Mouse (Mus musculus) CH12.LX (cell line): ENCODE results near the gene Spg11.

ENCODE experiments used
- CTCF ChIP-seq, 2 experiments: IDR thresholded peaks in 1 of 2; conservative IDR thresholded peaks in 1 of 2; 2 replicates each; pipeline ENCODE4 v1.5.1; 2011 to 2012; ENCODE audit warnings: low read depth in 2 of 2, low read length in 2 of 2, improper control_type of control experiment in 1 of 2, inconsistent platforms in 1 of 2, mild to moderate bottlenecking in 1 of 2, moderate library complexity in 1 of 2
- GABPA ChIP-seq: IDR thresholded peaks from 2 replicates; pipeline ENCODE4 v1.6.1; 2012; ENCODE audit warnings: low read depth, low read length, improper control_type of control experiment, inconsistent platforms; ENCODE audit not compliant: insufficient replicate concordance
- MAFK ChIP-seq: IDR thresholded peaks from 2 replicates; pipeline ENCODE4 v1.6.1; 2011; ENCODE audit warnings: low read length, improper control_type of control experiment; ENCODE audit not compliant: insufficient replicate concordance
- MAX ChIP-seq: IDR thresholded peaks from 2 replicates; pipeline ENCODE4 v1.6.1; 2011; ENCODE audit warnings: low read length, improper control_type of control experiment
- NELFE ChIP-seq: IDR thresholded peaks from 2 replicates; pipeline ENCODE4 v1.6.1; 2011; ENCODE audit warnings: low read depth, low read length, improper control_type of control experiment
- NRF1 ChIP-seq: IDR thresholded peaks from 2 replicates; pipeline ENCODE4 v1.6.1; 2014; ENCODE audit warnings: low read depth, mild to moderate bottlenecking, inconsistent platforms, low read length, improper control_type of control experiment, moderate library complexity
- POLR2A ChIP-seq: IDR thresholded peaks from 2 replicates; pipeline ENCODE4 v1.6.1; 2011; ENCODE audit warnings: low read depth, mild to moderate bottlenecking, improper control_type of control experiment, low read length
- POLR2AphosphoS2 ChIP-seq: IDR thresholded peaks from 2 replicates; pipeline ENCODE4 v1.6.1; 2011; ENCODE audit warnings: low read depth, low read length, improper control_type of control experiment
- TCF12 ChIP-seq: IDR thresholded peaks from 2 replicates; pipeline ENCODE4 v1.6.1; 2014; ENCODE audit warnings: low read depth, mild to moderate bottlenecking, inconsistent platforms, low read length, improper control_type of control experiment
- UBTF ChIP-seq: IDR thresholded peaks from 2 replicates; pipeline ENCODE4 v1.6.1; 2012; ENCODE audit warnings: low read depth, mild to moderate bottlenecking, inconsistent platforms, low read length, improper control_type of control experiment, moderate library complexity

DNA sequence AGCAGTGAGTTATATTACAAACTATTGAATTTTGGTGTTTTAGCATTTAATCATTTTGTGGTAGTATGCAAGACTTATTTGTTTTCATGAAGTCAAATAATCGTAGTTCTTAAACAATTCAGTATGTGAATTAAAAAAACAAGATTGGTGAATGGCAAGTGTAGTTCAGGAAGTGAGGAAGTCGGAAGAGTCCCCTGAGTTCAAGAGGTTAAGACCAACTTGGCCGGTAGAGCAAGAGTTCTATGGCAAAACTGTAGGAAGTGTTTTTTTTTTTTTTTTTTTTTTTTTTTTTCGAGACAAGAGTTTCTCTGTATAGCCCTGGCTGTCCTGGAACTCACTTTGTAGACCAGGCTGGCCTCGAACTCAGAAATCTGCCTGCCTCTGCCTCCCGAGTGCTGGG is 86.2 kb downstream of the Spg11 start:
- TF ChIP-seq CTCF (conservative IDR thresholded peaks at IDR 0.05 in 1 of 2, IDR thresholded peaks at IDR 0.05 in 1 of 2; ENCODE audit: low read depth in 2 of 2, low read length in 2 of 2) (no peak), GABPA (no peak), POLR2A (no peak), UBTF (no peak), POLR2AphosphoS2 (no peak), NRF1 (no peak), MAX (no peak), TCF12 (no peak), MAFK (no peak), NELFE (no peak)
